Comparison of ENCODE assay signal across 35 mouse cellular contexts in genomic region chr3:134222593-134222992, GRCm38 (mm10). TPM values are rescaled to one million over a fixed set of nuclear protein-coding genes. Genes with fewer than 3 reads are reported as not detected.
"Had no signal": no experiment of that assay in that cellular context is flagged by ENCODE, and none has a peak within 500 bp of the region (broad histone marks: within the 10 kb centered on the region; RNA-seq: fewer than 3 reads in every experiment).

No protein-coding gene starts in this region.

- H3K27me3 ChIP-seq: heart, embryonic 12.5 days; heart, embryonic 13.5 days; heart, embryonic 15.5 days; hindbrain, embryonic 12.5 days; hindbrain, embryonic 13.5 days; hindbrain, embryonic 15.5 days; intestine, embryonic 15.5 days; kidney, embryonic 15.5 days had no signal

- H3K9ac ChIP-seq: heart, embryonic 12.5 days; heart, embryonic 13.5 days; heart, embryonic 15.5 days; hindbrain, embryonic 12.5 days; hindbrain, embryonic 13.5 days; hindbrain, embryonic 14.5 days; hindbrain, embryonic 15.5 days; intestine, embryonic 15.5 days; kidney, embryonic 15.5 days had no signal

- H3K9me3 ChIP-seq: heart, embryonic 10.5 days; heart, embryonic 12.5 days; heart, embryonic 13.5 days; heart, embryonic 15.5 days; hindbrain, embryonic 10.5 days; hindbrain, embryonic 12.5 days; hindbrain, embryonic 13.5 days; hindbrain, embryonic 15.5 days; intestine, embryonic 15.5 days; kidney, embryonic 15.5 days had no signal

- H3K4me3 ChIP-seq: heart, embryonic 10.5 days; heart, embryonic 12.5 days; heart, embryonic 13.5 days; heart, embryonic 15.5 days; hindbrain, embryonic 10.5 days; hindbrain, embryonic 12.5 days; hindbrain, embryonic 13.5 days; hindbrain, embryonic 15.5 days; intestine, embryonic 15.5 days; kidney, embryonic 15.5 days; layer of hippocampus, adult 2 months; left cerebral cortex, adult 2 months had no signal

- H3K4me1 ChIP-seq: heart, embryonic 10.5 days; heart, embryonic 12.5 days; heart, embryonic 13.5 days; heart, embryonic 15.5 days; hindbrain, embryonic 10.5 days; hindbrain, embryonic 12.5 days; hindbrain, embryonic 13.5 days; hindbrain, embryonic 15.5 days; intestine, embryonic 15.5 days; kidney, embryonic 15.5 days had no signal

- ATAC-seq: hindbrain, embryonic 16.5 days; hindbrain, postnatal 0 days; inflammation-experienced regulatory T-cells, adult 6 months; intestine, embryonic 15.5 days; intestine, embryonic 16.5 days; intestine, postnatal 0 days had no signal

- H3K27ac ChIP-seq: heart, embryonic 10.5 days; heart, embryonic 13.5 days; heart, embryonic 15.5 days; hindbrain, embryonic 10.5 days; hindbrain, embryonic 12.5 days; hindbrain, embryonic 13.5 days; hindbrain, embryonic 14.5 days; hindbrain, embryonic 15.5 days; hindbrain, postnatal 0 days; intestine, embryonic 15.5 days; kidney, embryonic 15.5 days; kidney, postnatal 0 days; layer of hippocampus, adult 2 months; left cerebral cortex, adult 2 months had no signal

- DNase-seq: heart, postnatal 10 days; heart, postnatal 36 days; heart, postnatal 4 days; kidney, adult 18-20 months; kidney, adult 2 months; kidney, adult 8-10 months; kidney, adult 9 months; kidney, postnatal 10 days; kidney, postnatal 14 days; kidney, postnatal 25 days; kidney, postnatal 36 days; kidney, postnatal 4 days; layer of hippocampus, adult 9-11 months; layer of hippocampus, postnatal 36 days had no signal

- H3K4me2 ChIP-seq: heart, embryonic 11.5 days; heart, embryonic 12.5 days; heart, embryonic 13.5 days; heart, embryonic 15.5 days; hindbrain, embryonic 12.5 days; hindbrain, embryonic 13.5 days; hindbrain, embryonic 14.5 days; hindbrain, embryonic 15.5 days; intestine, embryonic 15.5 days; kidney, embryonic 15.5 days had no signal

- H3K36me3 ChIP-seq: heart, embryonic 10.5 days; heart, embryonic 12.5 days; heart, embryonic 13.5 days; heart, embryonic 15.5 days; hindbrain, embryonic 10.5 days; hindbrain, embryonic 12.5 days; hindbrain, embryonic 13.5 days; hindbrain, embryonic 15.5 days; intestine, embryonic 15.5 days; kidney, embryonic 15.5 days had no signal

RNA-seq across cellular contexts. Expression of gene Cxxc4, which starts 13.7 kb away (rescaled TPM):
- total RNA-seq: hematopoietic stem cell, adult 5-6 weeks had no signal
- polyA plus RNA-seq: inflammation-experienced regulatory T-cells, adult 6 months had no signal
